ENCODE assay signal across 16 mouse cellular contexts in the genomic region with DNA sequence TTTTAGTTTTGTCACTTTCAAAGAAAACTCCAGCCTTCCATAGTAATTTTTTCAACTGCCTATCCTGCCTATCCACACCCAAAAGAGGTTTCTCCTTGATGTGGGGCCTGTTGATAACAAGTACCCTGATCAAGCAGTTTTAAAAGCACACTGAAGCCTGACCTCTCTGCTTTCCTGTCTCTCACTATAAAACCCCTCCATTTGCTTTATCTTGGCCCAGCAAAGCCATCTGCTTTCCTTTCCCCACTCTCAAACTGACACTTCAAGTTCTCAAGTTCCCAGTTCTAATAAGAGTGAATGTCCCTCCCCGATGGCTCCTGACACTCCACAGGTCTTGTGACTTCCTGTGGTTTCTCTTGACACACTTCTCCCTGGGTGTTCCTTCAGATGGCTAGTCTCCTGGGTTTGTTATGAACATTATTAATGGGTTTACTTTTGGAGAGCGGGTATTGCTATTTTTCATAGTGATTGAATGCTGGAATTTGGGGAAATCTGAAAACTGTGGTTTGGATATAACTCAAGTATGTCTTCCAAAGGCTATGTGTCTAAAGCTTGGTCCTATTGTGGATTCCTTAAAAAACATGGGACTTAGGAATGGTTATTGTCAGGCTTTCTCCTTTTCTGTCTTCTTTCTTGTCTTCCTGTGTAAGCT.
DNase-seq lines count a peak whose midpoint lies in the region; ATAC-seq and TF ChIP-seq lines count a peak whose summit lies in the region.
"Had no signal": no experiment of that assay in that cellular context is flagged by ENCODE, and none has a peak within 500 bp of the region (broad histone marks: within the 10 kb centered on the region; RNA-seq: fewer than 3 reads in every experiment).

No protein-coding gene starts in this region.

- TF ChIP-seq CTCF in liver, postnatal 0 days (IDR thresholded peaks at IDR 0.05; ENCODE audit: low read depth): no peak

- H3K27ac ChIP-seq in liver, postnatal 0 days (ENCODE audit: low read depth): 0 out of 2 replicates have a peak overlapping the region, but pooled peaks have one; percentile 22
- H3K27ac ChIP-seq: hindbrain, embryonic 12.5 days; neural tube, embryonic 13.5 days had no signal

- peak; percentile 64 for ATAC-seq in erythroblast, adult 5-6 weeks (replicated peaks; ENCODE audit: low FRiP score, poor library complexity, severe bottlenecking)
- peak; percentile 84 for ATAC-seq in liver, postnatal 0 days
- ATAC-seq: forebrain, postnatal 0 days had no signal

- H3K4me3 ChIP-seq in liver, postnatal 0 days (ENCODE audit: low read depth, low read length): no peak overlapping the region
- H3K4me3 ChIP-seq: hindbrain, embryonic 12.5 days; neural tube, embryonic 13.5 days had no signal

- no peaks in the 10 kb centered on the region for H3K27me3 ChIP-seq in liver, postnatal 0 days (ENCODE audit: insufficient read depth, low read length)
- H3K27me3 ChIP-seq: hindbrain, embryonic 12.5 days; neural tube, embryonic 13.5 days had no signal

- H3K9ac ChIP-seq in liver, postnatal 0 days (replicated peaks): no peak overlapping the region
- H3K9ac ChIP-seq: forebrain, postnatal 0 days; hindbrain, embryonic 12.5 days; neural tube, embryonic 13.5 days had no signal

- no peaks in the 10 kb centered on the region for H3K36me3 ChIP-seq in liver, postnatal 0 days (replicated peaks; ENCODE audit: insufficient read depth, low read length)
- H3K36me3 ChIP-seq: hindbrain, embryonic 12.5 days; neural tube, embryonic 13.5 days had no signal

- H3K4me1 ChIP-seq in liver, postnatal 0 days (ENCODE audit: insufficient read depth): no peaks in the 10 kb centered on the region
- H3K4me1 ChIP-seq: hindbrain, embryonic 12.5 days; neural tube, embryonic 13.5 days had no signal

- 33% methylated on average over 2 of the region's 2 CpGs for WGBS in liver, postnatal 0 days (ENCODE audit: insufficient replicate concordance)

- H3K9me3 ChIP-seq in liver, postnatal 0 days (ENCODE audit: low read length): no peaks in the 10 kb centered on the region
- H3K9me3 ChIP-seq: hindbrain, embryonic 12.5 days; neural tube, embryonic 13.5 days had no signal

- no peak overlapping the region for H3K4me2 ChIP-seq in liver, postnatal 0 days (ENCODE audit: low read depth, low read length)
- H3K4me2 ChIP-seq: hindbrain, embryonic 12.5 days; neural tube, embryonic 13.5 days had no signal

- DNase-seq in 3T3-L1 (ENCODE audit: low read depth, low spot score): peak; percentile 73
- DNase-seq in MEL-GATA-1-ER (ENCODE audit: extremely low read depth, low read depth): peak; percentile 98
- DNase-seq in liver, postnatal 0 days: no peak
- no peak for DNase-seq in ovary, adult 18-20 months (ENCODE audit: low spot score)
- DNase-seq in cerebellum, adult 9-10 months: no peak
- no peak for DNase-seq in thymus, postnatal 14 days
- DNase-seq: adrenal gland, postnatal 36 days; cerebellum, adult 8-10 months; forebrain, postnatal 0 days; gastrocnemius, postnatal 14 days; kidney, adult 18-20 months; right cerebral cortex, adult 18-20 months; thymus, postnatal 25 days had no signal

- TF ChIP-seq EP300 in liver, postnatal 0 days (IDR thresholded peaks at IDR 0.05; ENCODE audit: low read depth): peak; percentile 86

Comparison
In these comparisons a context has a peak if more than half of its experiments do, and no peak if none do; other contexts are left out.
1. DNase-seq: peak in 3T3-L1 (single experiment) and MEL-GATA-1-ER (single experiment); none in liver, postnatal 0 days (single experiment), ovary, adult 18-20 months (single experiment), cerebellum, adult 9-10 months (single experiment) and thymus, postnatal 14 days (single experiment).